Mouse (Mus musculus) T-helper 1 cell (primary cell): Measurements from ENCODE around the gene Gm49486.

Source experiments
- in situ Hi-C: fragments of 300-600 bp; cut with MboI, MseI; formaldehyde crosslinking; loops from one replicate; pipeline ENCODE4 v1.15.1; 2025; ENCODE audit warnings: high pct_unique_total_duplicates

Gm49486 gene

DNA sequence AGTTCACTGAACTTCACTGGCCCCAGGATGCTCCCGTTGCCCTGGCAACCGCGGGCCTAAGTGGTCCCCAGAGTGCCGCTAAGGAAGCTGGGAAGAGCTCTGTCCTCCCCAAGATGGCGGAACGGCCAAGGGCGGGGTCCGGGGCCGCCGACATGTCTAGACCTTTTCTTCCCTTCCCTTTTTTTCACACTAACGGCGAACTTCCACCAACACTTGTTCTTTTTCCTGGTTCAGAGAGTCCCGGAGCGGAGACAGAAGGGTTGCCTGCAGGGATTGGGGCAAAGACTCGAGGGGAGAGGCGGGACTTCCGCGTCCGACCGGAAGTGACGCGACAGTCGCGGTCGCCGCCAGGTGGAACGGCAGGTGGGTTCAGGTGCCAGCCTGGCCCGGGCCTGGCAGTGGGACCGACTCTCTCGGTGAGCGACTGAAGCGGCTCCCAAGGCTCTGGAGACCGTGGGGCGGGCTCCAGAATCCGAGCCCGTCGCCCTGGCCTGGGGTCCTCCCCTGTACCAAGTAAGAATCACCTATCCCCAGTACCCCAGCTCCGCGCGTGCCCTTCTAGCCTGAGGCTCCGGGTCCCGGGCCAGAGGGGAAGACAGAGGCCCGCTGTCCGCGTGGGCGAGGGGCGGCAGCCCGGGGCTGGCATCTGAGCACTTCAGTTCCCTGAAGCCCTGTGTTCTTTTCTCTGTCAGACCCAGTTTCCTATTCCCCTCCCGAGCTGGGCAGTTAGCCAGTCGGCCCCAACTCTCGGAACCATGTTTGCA, at the start of gene Gm49486, which contains the start of gene Pick1:
Gene Gm49486 (plus strand): TSS at position 334 of the 764 bp plus-strand sequence.
Gene Pick1 (plus strand): TSS at position 116 of the 764 bp plus-strand sequence.
- in situ Hi-C loops = loop anchor here (10.0 kb wide), 1 partner anchor 236 kb away; no protein-coding TSS in a partner anchor

DNA sequence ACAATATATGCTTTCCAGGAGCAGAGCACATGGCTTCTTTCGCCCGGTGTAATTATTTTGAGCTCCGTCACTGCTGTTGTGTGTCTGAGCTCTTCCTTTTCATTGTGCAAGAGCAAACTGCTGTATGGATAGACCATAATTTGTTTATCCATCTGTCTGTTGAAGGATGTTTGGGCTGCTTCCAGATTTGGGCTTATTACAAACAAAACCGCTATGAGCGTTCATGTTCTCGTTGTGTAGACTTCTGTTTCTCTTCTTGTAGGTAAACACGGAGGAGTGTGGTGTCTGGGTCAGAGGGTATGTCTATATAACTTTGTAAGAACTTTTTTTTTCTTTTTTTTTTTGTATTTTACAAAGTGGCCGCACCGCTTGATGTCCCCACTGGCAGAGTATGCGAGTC, 44.0 kb upstream of the Gm49486 start:
- in situ Hi-C loops = no loop called here

DNA sequence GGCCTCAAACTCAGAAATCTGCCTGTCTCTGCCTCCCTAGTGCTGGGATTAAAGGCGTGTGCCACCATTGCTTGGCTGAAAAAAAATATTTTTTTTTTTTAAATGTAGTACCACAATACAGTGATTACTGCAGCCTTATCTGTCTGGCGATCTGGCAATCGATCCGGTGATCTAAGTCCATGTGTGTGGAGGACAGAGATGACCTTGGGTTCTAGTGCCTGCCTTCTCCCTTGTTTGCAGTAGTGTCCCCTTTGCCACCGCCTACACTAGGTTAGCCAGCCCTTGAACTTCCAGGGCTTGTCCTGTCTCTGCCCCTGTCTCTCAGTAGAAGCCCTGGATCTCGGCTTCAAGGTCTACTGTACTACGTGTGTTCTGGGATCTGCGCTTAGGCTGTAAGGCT, 41.4 kb upstream of the Gm49486 start:
- in situ Hi-C loops = no loop called here

DNA sequence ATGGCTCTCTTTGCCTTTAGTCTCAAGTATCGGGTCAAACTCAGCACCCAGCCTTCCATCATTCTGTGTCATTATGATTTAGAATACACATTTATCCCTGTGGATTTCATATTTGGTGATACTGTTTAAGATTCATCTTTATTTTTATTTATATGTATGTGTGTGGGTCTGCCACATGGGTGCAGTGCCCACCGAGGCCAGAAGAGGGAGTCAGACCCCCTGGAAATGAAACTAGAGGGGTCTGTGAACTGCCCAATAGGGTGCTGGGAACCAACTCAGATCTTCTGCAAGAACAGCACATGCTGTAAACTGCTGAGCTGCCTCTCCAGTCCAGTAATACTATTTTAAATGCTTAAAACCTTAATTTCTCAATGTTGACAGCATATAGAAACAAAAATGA, 37.8 kb upstream of the Gm49486 start:
- in situ Hi-C loops = no loop called here

DNA sequence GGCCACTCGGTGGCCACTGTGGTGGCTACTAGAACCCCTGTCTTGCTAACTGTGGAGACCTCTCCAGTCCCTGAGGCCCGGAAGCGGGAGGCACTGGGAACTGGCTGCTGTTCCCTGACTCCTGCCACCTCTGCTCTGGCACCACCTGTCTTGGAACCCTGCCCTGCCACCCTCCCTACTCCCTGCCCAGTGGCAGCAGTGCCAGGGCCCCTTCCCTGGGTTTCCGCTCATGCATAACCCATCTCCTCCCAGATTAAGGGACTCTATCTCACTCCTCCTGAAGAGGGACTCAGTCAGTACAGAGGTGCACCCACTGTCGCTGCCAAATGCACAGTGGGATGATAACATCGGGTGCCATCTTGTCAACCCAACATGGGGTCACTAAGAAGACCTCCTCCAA, 36.7 kb upstream of the Gm49486 start:
- in situ Hi-C loops = no loop called here

DNA sequence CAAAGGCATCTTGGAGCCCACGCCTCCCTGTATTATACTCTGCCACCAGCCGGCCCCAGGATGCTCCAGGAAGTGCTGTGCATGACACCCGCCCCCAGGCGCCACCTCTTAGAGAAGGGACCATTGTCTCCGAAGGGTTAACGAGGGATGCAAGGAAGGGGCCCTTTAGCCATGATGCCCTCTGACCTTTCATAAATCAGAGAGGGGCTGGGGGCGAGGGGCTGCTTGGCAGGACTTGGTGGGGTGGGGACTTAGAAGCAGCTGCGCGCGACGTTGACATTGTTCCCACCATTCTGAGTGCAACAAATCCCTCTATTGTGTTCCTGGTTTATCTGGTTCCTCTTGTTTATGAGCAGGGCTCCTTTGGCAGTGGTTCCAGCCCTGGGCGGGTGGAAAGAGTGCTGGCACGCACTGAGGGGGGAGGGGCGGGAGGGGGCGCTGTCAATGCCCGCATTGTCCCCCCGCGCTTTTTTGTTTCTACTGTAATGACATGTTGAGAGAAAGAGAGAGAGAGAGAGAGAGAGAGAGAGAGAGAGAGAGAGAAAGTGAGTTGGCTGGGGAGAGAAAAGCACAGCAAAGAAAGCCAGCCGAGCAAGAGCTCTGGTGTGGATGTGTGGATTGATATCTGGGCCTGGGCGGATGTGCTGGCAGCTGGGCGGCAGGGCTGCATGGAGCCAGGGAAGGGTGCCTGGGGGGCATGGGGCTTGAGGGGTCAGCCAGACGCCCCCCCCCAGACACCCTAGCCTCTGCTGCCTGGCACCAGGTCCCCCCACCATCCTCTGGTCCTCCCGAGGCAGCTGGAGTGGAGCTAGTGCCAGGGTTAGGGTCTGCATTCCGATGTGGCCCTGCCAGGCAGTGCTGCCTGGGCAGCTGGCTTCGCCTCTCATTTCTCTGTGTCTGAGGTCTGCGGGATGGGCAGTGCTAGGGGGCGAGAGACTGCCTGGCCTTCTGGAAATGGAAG, 36.0 kb upstream of the Gm49486 start:
- in situ Hi-C loops = no loop called here

DNA sequence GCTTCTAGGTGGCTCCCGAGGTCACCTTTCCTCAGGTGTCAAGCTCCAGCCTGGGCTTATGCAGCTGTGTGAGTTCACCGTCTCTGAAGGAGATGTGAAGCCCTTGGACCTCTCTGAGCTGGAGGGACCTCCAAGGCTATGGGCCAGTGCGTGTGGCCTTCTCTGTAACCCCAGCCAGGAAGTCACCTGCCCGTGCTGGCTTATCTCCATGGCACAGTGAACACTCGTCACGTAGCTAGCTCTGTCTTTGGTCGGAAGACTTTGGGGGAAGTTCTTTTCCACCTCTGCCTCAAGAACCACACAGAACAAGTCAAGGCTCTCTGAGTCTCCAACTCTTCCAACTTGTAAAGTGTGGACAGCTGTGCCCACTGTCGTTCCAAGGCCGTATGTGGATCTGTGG, 35.1 kb upstream of the Gm49486 start:
- in situ Hi-C loops = no loop called here

DNA sequence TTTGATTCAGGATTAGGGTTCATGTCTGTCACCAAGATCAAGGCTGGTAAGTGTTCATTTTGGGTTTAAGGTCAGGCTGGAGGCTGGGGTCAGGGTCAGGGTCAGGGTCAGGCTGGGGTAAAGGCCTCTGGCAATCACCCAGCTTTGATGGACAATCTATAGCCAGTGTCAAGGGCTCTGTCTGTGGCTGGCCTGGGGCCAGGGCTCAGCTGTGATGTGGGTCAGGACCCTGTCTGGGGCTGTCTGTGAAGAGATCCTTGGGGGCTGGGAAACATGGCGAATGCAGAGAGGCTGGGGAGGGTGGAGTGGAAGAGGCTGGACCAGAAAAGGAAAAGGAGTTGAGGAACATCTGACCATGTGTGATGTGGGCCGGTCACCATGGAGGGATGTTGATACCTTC, 34.2 kb upstream of the Gm49486 start:
- in situ Hi-C loops = no loop called here

DNA sequence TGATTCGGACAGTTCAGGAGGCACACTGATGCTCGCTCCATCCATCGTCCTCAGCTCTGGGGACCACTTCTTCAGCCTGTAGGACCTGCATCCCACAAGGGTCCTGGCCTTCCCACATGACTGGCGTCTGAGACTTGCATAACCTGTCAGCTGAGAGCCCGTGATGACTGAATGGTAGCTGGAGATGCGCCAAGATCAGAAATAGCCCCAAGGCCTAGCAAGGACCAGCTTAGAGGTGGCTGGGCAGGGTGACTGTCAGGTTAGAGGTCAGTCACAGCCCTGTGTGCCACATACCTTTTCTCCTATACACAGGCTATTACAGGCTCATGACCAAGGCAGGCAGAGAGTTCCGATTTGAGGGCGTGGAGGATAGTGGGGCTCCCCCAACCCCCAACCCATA, 33.7 kb upstream of the Gm49486 start:
- in situ Hi-C loops = no loop called here

DNA sequence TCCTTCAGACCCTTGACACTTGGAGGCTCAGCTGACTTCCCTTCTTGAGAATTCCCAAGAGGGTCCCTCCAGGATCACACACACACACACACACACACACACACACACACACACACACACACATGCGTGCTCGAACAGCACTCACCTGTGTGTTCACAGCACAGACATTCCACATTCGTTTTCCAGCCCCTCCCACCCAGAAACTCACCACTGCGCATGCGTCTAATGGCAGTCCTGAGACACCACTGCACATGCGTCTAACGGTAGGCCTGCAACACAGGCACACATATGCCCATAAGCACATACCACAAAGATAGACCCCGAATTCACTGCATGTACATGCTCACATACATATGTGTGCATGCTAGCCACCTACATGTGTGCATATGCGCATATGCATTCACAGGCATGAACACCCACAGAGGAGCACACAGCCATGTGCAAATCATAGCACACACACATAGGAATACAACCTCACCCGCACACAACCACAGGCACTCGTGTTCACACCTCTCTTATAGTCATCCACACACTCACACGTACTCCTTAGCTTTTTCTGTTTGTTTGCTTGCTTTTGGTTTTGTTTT, 29.7 kb upstream of the Gm49486 start:
- in situ Hi-C loops = no loop called here

DNA sequence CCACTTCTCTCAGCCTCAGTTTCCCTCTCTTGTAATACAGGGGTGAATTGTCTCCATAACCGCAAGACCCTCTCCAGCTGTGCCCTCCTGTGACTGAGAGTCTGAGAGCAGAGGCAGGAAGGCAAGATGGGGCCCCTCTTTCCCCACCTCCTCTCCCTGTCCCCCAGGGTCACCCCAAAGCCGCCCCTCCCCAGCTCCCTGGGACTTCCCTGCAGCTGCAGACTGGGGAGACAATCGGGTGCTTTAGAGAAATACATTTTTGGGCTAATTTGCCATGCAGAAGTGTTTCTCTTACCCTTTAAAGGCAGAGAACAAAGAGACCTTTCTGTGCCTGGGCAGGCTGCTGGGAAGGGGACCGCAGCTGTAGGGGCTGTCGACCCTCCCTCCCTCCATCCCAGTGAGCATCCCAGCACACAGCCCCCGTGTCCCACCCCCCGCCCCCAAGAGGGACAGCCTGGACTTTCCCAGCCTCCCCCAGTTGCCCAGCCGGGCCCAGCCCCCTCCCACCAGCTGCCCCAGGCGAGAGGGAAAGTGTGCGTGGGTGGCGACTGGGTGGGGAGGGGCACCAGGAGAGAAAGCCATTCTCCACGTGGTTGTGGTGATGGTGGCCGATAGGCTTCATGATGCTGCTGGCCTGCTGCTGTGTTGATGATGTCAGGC, 27.6 kb upstream of the Gm49486 start:
- in situ Hi-C loops = no loop called here

DNA sequence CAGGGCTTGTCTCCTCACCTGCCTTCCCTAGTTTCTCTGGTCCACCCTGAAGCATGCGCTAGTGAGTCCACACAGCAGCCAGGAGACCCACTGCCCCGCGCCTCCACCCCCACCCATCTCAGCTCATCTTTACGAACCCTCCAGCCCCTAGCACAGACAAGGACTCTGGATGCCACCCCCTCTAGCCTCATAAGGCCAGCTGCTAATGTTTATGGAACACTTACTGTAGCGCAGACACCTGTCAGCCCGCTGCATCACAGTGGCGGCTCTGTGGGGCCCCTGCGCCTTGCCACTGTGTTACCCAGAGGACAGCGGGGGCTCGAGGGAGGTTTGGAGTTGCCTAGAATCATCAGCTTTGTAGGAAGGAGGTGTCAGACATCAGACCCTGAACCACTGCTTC, 26.6 kb upstream of the Gm49486 start:
- in situ Hi-C loops = no loop called here

DNA sequence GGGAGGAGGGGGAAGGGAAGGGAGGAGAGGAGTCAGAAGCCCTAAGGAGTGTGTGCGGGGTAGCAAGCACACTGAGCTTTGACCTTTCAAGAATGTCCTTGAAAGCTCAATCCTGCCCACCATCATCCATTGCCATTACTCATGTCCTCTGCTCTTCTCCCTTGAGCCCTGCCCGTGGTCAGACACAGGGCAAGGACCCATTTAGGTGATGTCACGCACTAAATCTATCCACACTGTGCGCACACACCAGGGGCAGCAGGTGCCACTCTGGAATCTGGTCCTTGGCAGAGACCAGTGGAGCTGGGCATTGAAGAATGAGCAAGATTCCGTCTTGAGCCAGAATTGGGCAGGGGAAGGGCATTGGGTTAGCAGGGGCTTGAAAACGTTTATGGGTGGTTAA, 21.0 kb upstream of the Gm49486 start:
- in situ Hi-C loops = no loop called here

DNA sequence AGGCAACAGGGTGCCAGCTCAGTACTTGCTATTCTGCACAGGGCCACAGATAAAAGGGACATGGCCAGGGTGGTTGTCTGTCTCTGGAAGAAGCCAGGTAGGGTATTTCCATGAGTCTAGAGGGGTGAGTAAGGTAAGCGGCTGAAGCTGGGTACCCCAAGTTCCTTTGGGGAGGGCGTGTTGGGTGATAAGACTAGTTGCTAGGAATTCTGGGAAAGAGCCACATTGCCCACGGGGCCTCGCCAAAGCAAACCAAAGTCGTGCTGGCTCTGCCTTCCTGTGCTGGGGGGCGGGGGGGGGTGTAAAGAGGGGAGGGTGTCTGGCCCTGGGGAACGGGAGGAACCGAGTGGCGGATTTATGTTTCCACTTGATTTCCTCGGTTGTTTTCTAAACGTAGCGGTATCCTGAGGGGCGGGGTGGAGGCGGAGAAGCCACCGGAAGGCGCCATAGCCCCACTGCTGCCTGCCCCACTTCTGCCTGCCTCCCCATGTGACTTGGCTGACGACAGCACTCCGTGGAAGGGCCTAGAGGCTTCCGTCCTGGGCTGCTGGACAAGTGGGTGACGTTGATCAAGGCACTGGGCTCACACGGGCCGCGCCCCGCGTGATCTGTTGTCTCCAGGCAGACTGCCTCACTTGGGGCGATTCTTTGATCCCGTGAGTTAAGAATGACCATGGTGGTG, 20.3 kb upstream of the Gm49486 start:
- in situ Hi-C loops = no loop called here

DNA sequence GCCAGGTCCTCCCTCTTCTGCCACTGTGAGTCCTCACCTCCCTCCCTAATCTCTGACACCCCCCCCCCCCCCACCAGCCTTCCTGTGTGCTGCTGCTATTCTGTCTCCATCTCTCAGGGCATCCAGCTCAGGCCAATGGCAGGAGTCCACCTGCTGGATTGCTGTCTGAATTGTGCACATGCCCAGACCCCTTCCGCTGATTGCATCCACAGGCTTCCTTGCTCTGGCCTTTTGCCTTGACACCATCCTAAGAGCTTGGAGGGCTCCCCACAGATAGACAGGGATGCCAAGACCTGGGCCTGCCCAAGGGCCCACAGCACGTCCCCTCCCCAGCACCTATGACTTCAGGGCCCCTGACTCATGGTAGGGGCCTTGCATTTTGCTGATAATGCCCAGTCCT, 18.8 kb upstream of the Gm49486 start:
- in situ Hi-C loops = no loop called here

DNA sequence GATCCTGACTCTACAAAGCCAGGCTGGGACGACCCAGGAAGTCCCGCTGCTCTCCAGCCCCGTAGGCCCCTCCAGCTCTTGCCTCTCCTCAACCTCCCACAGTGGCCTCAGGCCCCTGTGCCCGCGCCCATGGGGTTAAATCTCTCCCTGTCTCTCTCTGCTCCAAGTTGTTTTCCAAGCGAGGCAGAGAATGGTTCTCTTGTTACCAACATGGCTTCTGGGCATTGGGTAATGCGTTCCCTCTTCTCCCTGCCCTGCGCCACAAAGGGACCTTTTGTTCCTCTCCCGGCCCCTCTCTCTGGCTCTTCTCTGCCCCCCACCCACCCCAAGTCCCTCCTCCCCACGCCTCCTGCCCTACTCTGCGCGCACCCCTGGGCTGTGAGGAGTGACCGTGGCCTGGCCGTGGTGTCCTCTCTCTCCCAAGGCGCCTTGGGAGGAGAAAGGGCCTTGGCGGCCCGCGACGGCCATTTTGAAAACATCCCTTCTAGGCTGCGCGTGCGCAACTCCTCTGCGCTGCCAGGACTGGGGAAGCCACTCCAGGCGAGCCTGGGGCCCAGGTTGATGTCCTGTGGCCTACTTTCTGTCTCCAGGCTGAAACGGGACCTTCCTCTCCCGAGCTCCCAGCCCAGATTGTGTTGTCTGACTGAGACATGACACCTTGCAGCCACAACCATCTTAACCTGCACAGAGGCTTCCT, 16.3 kb upstream of the Gm49486 start:
- in situ Hi-C loops = no loop called here

DNA sequence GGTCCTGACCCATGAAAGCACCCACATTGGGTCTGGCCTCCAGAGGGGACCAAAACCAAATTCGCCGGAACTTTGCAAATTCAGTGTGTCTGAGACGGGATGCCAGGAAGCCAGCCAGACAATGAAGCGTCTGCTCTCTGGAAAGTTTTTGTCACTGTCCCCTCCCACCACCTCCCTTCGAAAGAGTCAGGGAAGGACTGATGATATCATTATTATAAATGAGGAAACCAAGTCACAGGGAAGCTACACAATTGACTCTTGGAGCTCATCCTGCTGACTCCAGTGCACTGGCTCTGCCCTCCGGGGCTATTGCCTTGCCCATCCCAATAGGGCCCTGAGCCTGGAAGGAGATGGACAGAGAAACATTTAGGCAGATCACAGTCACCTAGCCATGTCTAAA, 15.6 kb upstream of the Gm49486 start:
- in situ Hi-C loops = no loop called here

DNA sequence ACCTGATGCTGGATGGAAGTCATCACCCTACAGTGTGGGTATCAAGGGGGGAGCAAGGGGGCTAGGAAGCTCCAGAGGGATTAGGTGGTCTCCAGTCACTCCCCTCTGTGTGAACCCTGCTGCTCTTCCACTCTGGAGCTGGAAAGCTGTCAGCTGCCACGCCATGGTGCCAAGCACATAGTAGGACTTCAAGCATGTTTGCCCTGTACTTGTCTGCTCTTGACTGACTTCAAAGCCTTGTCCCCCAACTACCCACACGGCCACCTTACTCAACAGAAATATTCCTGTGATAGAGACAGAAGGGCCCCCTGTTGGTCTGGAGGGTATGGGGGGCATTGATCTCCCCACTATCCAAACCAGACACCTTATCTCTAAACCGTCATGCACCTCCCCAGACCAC, 13.0 kb upstream of the Gm49486 start:
- in situ Hi-C loops = no loop called here

DNA sequence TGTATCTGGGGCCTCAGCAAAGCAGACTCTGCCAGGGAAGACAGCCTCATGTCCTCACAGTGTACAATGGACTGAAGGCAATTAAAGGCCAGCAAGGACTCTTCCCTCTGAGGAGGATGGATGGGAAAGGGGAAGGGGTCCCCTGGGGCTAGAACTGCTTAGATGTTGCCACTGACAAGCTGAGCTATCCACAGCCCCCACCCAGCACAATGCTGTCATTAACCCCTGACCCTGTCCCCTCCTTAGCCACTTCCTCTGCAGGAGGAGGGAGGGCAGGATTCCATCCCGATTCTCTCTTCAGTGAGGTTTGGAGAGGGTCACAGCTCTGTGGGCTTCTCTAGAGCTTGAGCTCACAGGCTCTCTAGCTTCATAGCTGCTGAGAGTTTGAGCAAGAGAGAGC, 9.6 kb upstream of the Gm49486 start:
- in situ Hi-C loops = no loop called here

DNA sequence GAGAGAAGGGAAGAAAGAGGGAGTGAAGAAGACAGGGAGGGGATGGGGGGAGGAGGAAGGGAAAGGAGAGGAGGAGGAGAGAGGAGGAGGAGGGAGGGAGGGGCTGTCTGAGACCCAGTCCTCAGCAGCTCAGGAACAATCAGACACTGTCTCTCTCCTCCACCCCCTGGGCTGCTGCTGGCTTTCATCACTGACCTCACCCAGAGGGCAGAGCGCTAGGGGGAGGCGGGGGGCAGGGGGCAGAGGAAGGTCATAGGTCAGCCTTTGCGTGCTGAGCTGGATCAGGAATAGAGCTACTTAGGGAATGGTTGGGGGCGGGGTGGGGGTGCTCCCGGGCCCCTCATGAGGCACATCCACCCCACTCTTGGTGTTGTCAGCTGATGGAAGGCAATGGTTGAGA, 5.5 kb upstream of the Gm49486 start:
- in situ Hi-C loops = loop anchor here (10.0 kb wide), 1 partner anchor 241 kb away; no protein-coding TSS in a partner anchor
